Mouse (Mus musculus): ENCODE data around the gene Pnldc1. TPM values are rescaled to one million over a fixed set of nuclear protein-coding genes. Genes with fewer than 3 reads are reported as not detected.

Gene Pnldc1
- total RNA-seq, 1 experiment = 18.7 TPM

GRCm38 (mm10) chr17:12892033-12892432, 18.0 kb downstream of the Pnldc1 start:
- Histone ChIP-seq H3K9ac (ENCODE audit: insufficient read depth, low read depth, low read length, poor library complexity, severe bottlenecking) (no peak overlapping the region), H3K9me3 (ENCODE audit: control insufficient read depth, insufficient read depth, low read depth, low read length) (no peaks in the 10 kb centered on the region), H3K4me3 (ENCODE audit: insufficient read depth in 1 of 2, low read depth in 1 of 2, low read length in 2 of 2, poor library complexity in 1 of 2, severe bottlenecking in 1 of 2) (no peak overlapping the region), H3K4me1 (ENCODE audit: control insufficient read depth in 2 of 2, insufficient read depth in 2 of 2, low read length in 2 of 2, poor library complexity in 1 of 2) (0 out of 4 replicates have a peak, but pooled peaks cover 0 to 2% of the 10 kb centered on the region in 2 experiments), H3K27ac (ENCODE audit: insufficient read depth, low read depth, low read length, poor library complexity, severe bottlenecking) (no peak overlapping the region), H3K36me3 (ENCODE audit: control insufficient read depth, insufficient read depth, low read length, poor library complexity, severe bottlenecking) (peaks cover 45% of the 10 kb centered on the region)
- no peak for DNase-seq (ENCODE audit: low read depth, low spot score)
- TF ChIP-seq MAFK (IDR thresholded peaks at IDR 0.05; ENCODE audit: insufficient read depth, low read depth, low read length) (peak; percentile 80), HCFC1 (IDR thresholded peaks at IDR 0.05; ENCODE audit: borderline replicate concordance, insufficient read depth, low read length) (no peak), CHD2 (IDR thresholded peaks at IDR 0.05; ENCODE audit: low read depth, low read length) (no peak), ZNF384 (IDR thresholded peaks at IDR 0.05; ENCODE audit: low read depth, low read length) (no peak), ZC3H11A (IDR thresholded peaks at IDR 0.05; ENCODE audit: borderline replicate concordance, low read depth, low read length) (no peak)
- in situ Hi-C loops (cut with MboI; ENCODE audit: low sequenced_read_pairs in 2 of 2, unreplicated experiment in 2 of 2) = no loop called here

- H3K9ac ChIP-seq (ENCODE audit: insufficient read depth, low read depth, low read length, poor library complexity, severe bottlenecking) = no peak overlapping the region
These were observed 19.0 kb downstream of the Pnldc1 start for GRCm38 (mm10) chr17:12891054-12891453.

GRCm38 (mm10) chr17:12887021-12887775, 22.8 kb downstream of the Pnldc1 start:
- Histone ChIP-seq H3K9me3 (ENCODE audit: control insufficient read depth, insufficient read depth, low read depth, low read length) (no peaks in the 10 kb centered on the region), H3K4me1 (ENCODE audit: control insufficient read depth in 2 of 2, insufficient read depth in 2 of 2, low read length in 2 of 2, poor library complexity in 1 of 2) (peaks cover 0 to 15% of the 10 kb centered on the region in 2 experiments; a peak in 1 of 4 replicates), H3K36me3 (ENCODE audit: control insufficient read depth, insufficient read depth, low read length, poor library complexity, severe bottlenecking) (peaks cover 28% of the 10 kb centered on the region), H3K9ac (ENCODE audit: insufficient read depth, low read depth, low read length, poor library complexity, severe bottlenecking) (no peak overlapping the region), H3K4me3 (ENCODE audit: insufficient read depth in 1 of 2, low read depth in 1 of 2, low read length in 2 of 2, poor library complexity in 1 of 2, severe bottlenecking in 1 of 2) (no peak overlapping the region), H3K27ac (ENCODE audit: insufficient read depth, low read depth, low read length, poor library complexity, severe bottlenecking) (no peak overlapping the region)
- in situ Hi-C loops (cut with MboI; ENCODE audit: low sequenced_read_pairs in 2 of 2, unreplicated experiment in 2 of 2) = no loop called here
- no peak for TF ChIP-seq MAFK (IDR thresholded peaks at IDR 0.05; ENCODE audit: insufficient read depth, low read depth, low read length)
- TF ChIP-seq CHD2 (IDR thresholded peaks at IDR 0.05; ENCODE audit: low read depth, low read length) = no peak
- no peak for TF ChIP-seq HCFC1 (IDR thresholded peaks at IDR 0.05; ENCODE audit: borderline replicate concordance, insufficient read depth, low read length)
- TF ChIP-seq ZC3H11A (IDR thresholded peaks at IDR 0.05; ENCODE audit: borderline replicate concordance, low read depth, low read length) = no peak
- TF ChIP-seq ZNF384 (IDR thresholded peaks at IDR 0.05; ENCODE audit: low read depth, low read length) = no peak
- DNase-seq (ENCODE audit: low read depth, low spot score) = no peak

More at GRCm38 (mm10) chr17:12891054-12891453, 19.0 kb downstream of the Pnldc1 start:
- no peaks in the 10 kb centered on the region for H3K9me3 ChIP-seq (ENCODE audit: control insufficient read depth, insufficient read depth, low read depth, low read length)
- H3K4me1 ChIP-seq (ENCODE audit: control insufficient read depth in 2 of 2, insufficient read depth in 2 of 2, low read length in 2 of 2, poor library complexity in 1 of 2) = peaks cover 0 to 5% of the 10 kb centered on the region in 2 experiments; a peak in 1 of 4 replicates
- in situ Hi-C loops (cut with MboI; ENCODE audit: low sequenced_read_pairs in 2 of 2, unreplicated experiment in 2 of 2) = no loop called here
- H3K36me3 ChIP-seq (ENCODE audit: control insufficient read depth, insufficient read depth, low read length, poor library complexity, severe bottlenecking) = peaks cover 39% of the 10 kb centered on the region
- DNase-seq (ENCODE audit: low read depth, low spot score) = no peak
- TF ChIP-seq MAFK (IDR thresholded peaks at IDR 0.05; ENCODE audit: insufficient read depth, low read depth, low read length) (no peak), HCFC1 (IDR thresholded peaks at IDR 0.05; ENCODE audit: borderline replicate concordance, insufficient read depth, low read length) (no peak), CHD2 (IDR thresholded peaks at IDR 0.05; ENCODE audit: low read depth, low read length) (no peak), ZNF384 (IDR thresholded peaks at IDR 0.05; ENCODE audit: low read depth, low read length) (no peak), ZC3H11A (IDR thresholded peaks at IDR 0.05; ENCODE audit: borderline replicate concordance, low read depth, low read length) (no peak)
- no peak overlapping the region for H3K4me3 ChIP-seq (ENCODE audit: insufficient read depth in 1 of 2, low read depth in 1 of 2, low read length in 2 of 2, poor library complexity in 1 of 2, severe bottlenecking in 1 of 2)
- no peak overlapping the region for H3K27ac ChIP-seq (ENCODE audit: insufficient read depth, low read depth, low read length, poor library complexity, severe bottlenecking)

GRCm38 (mm10) chr17:12886620-12887019, 23.4 kb downstream of the Pnldc1 start:
- Histone ChIP-seq H3K4me3 (ENCODE audit: insufficient read depth in 1 of 2, low read depth in 1 of 2, low read length in 2 of 2, poor library complexity in 1 of 2, severe bottlenecking in 1 of 2) (no peak overlapping the region), H3K36me3 (ENCODE audit: control insufficient read depth, insufficient read depth, low read length, poor library complexity, severe bottlenecking) (peaks cover 24% of the 10 kb centered on the region), H3K27ac (ENCODE audit: insufficient read depth, low read depth, low read length, poor library complexity, severe bottlenecking) (no peak overlapping the region), H3K4me1 (ENCODE audit: control insufficient read depth in 2 of 2, insufficient read depth in 2 of 2, low read length in 2 of 2, poor library complexity in 1 of 2) (peaks cover 0 to 15% of the 10 kb centered on the region in 2 experiments; a peak in 1 of 4 replicates), H3K9ac (ENCODE audit: insufficient read depth, low read depth, low read length, poor library complexity, severe bottlenecking) (no peak overlapping the region), H3K9me3 (ENCODE audit: control insufficient read depth, insufficient read depth, low read depth, low read length) (no peaks in the 10 kb centered on the region)
- TF ChIP-seq ZNF384 (IDR thresholded peaks at IDR 0.05; ENCODE audit: low read depth, low read length) = no peak
- TF ChIP-seq ZC3H11A (IDR thresholded peaks at IDR 0.05; ENCODE audit: borderline replicate concordance, low read depth, low read length) = no peak
- no peak for TF ChIP-seq MAFK (IDR thresholded peaks at IDR 0.05; ENCODE audit: insufficient read depth, low read depth, low read length)
- no peak for TF ChIP-seq CHD2 (IDR thresholded peaks at IDR 0.05; ENCODE audit: low read depth, low read length)
- TF ChIP-seq HCFC1 (IDR thresholded peaks at IDR 0.05; ENCODE audit: borderline replicate concordance, insufficient read depth, low read length) = no peak
- in situ Hi-C loops (cut with MboI; ENCODE audit: low sequenced_read_pairs in 2 of 2, unreplicated experiment in 2 of 2) = no loop called here
- peak; percentile 55 for DNase-seq (ENCODE audit: low read depth, low spot score)

Data from ES-E14 (cell line).